Mouse (Mus musculus) myocyte (in vitro differentiated cells): Measurements from ENCODE around the gene Polr3f. TPM values are rescaled to one million over a fixed set of nuclear protein-coding genes. Genes with fewer than 3 reads are reported as not detected.

ENCODE experiments used
- H3K27me3 ChIP-seq: one replicate; pipeline ENCODE4 v1.6.1; 2011; ENCODE audit not compliant: control insufficient read depth, insufficient read depth, insufficient read length
- H3K36me3 ChIP-seq: one replicate; pipeline ENCODE4 v1.6.1; 2011; ENCODE audit not compliant: control insufficient read depth, insufficient read depth
- H3K4me2 ChIP-seq: one replicate; pipeline ENCODE4 v1.6.1; 2011; ENCODE audit warnings: low read depth, control low read depth
- H3K4me3 ChIP-seq: one replicate; pipeline ENCODE4 v1.5.1; 2011; ENCODE audit warnings: mild to moderate bottlenecking, control low read depth, moderate library complexity
- H3K79me2 ChIP-seq: one replicate; pipeline ENCODE4 v1.6.1; 2011; ENCODE audit not compliant: control insufficient read depth, insufficient read depth
- H3ac ChIP-seq: one replicate; pipeline ENCODE4 v1.6.1; 2011; ENCODE audit not compliant: control insufficient read depth, insufficient read length
- CEBPB ChIP-seq: IDR thresholded peaks from 2 replicates; pipeline ENCODE4 v1.6.1; 2011; ENCODE audit warnings: mild to moderate bottlenecking, moderate library complexity; ENCODE audit not compliant: poor library complexity, insufficient read depth, severe bottlenecking
- E2F4 ChIP-seq: IDR thresholded peaks from one replicate; pipeline ENCODE4 v1.6.1; 2011; ENCODE audit warnings: mild to moderate bottlenecking, control low read depth, moderate library complexity; ENCODE audit not compliant: insufficient read depth
- MAX ChIP-seq: IDR thresholded peaks from one replicate; pipeline ENCODE4 v1.6.1; 2011; ENCODE audit warnings: low read depth, mild to moderate bottlenecking, control low read depth
- MYOD1 ChIP-seq, 3 experiments: IDR thresholded peaks; one replicate each; pipeline ENCODE4 v1.6.1; 2011; ENCODE audit warnings: control low read depth in 2 of 3, low read depth in 2 of 3, mild to moderate bottlenecking in 2 of 3, moderate library complexity in 1 of 3; ENCODE audit not compliant: insufficient read length in 2 of 3, control insufficient read depth in 1 of 3
- MYOG ChIP-seq, 3 experiments: IDR thresholded peaks; one replicate each; pipeline ENCODE4 v1.6.1; 2011; ENCODE audit warnings: control low read depth in 2 of 3, low read depth in 2 of 3, mild to moderate bottlenecking in 2 of 3; ENCODE audit not compliant: insufficient read length in 2 of 3, control insufficient read depth in 1 of 3, insufficient read depth in 1 of 3
- POLR2A ChIP-seq: IDR thresholded peaks from one replicate; pipeline ENCODE4 v1.6.1; 2011; ENCODE audit warnings: low read depth, mild to moderate bottlenecking, control low read depth, moderate library complexity; ENCODE audit not compliant: insufficient read length
- POLR2AphosphoS2 ChIP-seq: IDR thresholded peaks from one replicate; pipeline ENCODE4 v1.6.1; 2011; ENCODE audit warnings: low read depth, control low read depth; ENCODE audit not compliant: insufficient read length
- REST ChIP-seq: IDR thresholded peaks from one replicate; pipeline ENCODE4 v1.6.1; 2011; ENCODE audit warnings: mild to moderate bottlenecking, control low read depth, moderate library complexity; ENCODE audit not compliant: insufficient read depth, insufficient read length
- SRF ChIP-seq: IDR thresholded peaks from one replicate; pipeline ENCODE4 v1.6.1; 2011; ENCODE audit warnings: low read depth; ENCODE audit not compliant: control insufficient read depth, insufficient read length
- TCF12 ChIP-seq: IDR thresholded peaks from one replicate; pipeline ENCODE4 v1.6.1; 2011; ENCODE audit warnings: mild to moderate bottlenecking, control low read depth; ENCODE audit not compliant: poor library complexity, insufficient read depth, severe bottlenecking
- TCF3 ChIP-seq: IDR thresholded peaks from one replicate; pipeline ENCODE4 v1.6.1; 2011; ENCODE audit warnings: low read depth, control low read depth; ENCODE audit not compliant: insufficient read length
- USF1 ChIP-seq: IDR thresholded peaks from one replicate; pipeline ENCODE4 v1.6.1; 2011; ENCODE audit warnings: low read depth, mild to moderate bottlenecking, control low read depth, moderate library complexity
- polyA plus RNA-seq: library from polyadenylated mRNA; unstranded; fragments of >200 nt; fragmentation: generic; extraction: Trizol; gene quantifications from one replicate; pipeline ENCODE4 v1.2.1, GENCODE M21; 2012; ENCODE audit warnings: missing spikeins

Polr3f gene
- 5.5 TPM for polyA plus RNA-seq

DNA sequence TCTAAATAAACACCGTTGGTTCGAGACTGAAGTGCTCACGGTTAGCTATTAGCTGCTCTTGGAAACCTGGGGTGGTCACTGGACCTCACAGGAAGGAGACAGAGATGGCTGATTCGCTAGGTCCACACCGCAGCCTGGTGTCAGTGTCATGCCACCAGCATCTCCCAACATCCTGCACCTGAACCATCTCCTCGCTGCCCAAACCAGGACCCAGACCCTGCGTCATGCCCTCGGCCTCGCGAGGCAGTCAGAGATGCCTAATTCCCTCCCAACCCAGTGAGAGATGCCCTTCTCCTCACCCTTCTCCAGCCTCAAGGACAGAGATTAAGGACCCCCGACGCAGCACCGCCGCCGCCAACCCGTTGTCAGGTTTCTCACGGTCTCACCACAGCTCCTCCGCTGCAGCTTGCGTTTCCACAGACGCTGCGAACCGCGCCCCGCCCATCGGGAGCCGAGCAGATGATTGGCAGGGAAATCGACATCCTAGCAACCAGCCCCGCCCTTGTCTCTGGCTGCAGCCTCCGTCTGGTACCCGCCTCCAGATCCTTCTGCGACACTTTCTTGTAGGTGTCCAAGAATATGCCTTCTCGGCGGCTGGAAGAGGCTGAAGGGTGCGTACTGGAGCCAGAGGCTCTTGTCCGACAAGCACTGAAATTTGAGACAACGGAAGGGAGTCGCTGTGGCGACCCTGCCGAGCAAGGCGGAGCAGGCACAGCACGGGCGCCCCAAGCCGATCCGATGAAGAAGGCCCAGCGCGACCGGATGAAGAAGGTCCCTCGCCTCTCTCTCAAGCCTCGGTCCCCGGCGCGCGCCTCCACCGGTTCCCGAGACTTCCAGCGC, at the start of gene Polr3f, which contains the start of gene Dzank1:
Gene Polr3f (plus strand): TSS at position 738 of the 840 bp plus-strand sequence.
Gene Dzank1 (minus strand): TSS at position 434 of the 840 bp plus-strand sequence.
- peak within 1 kb of the TSS; percentile 97 for H3K4me2 ChIP-seq
- no peak for TF ChIP-seq REST
- TF ChIP-seq E2F4: no peak
- no peak for TF ChIP-seq USF1
- TF ChIP-seq CEBPB: no peak
- TF ChIP-seq MAX: peak; percentile 97
- TF ChIP-seq TCF12: no peak
- TF ChIP-seq MYOD1 (IDR thresholded peaks at IDR 0.05; ENCODE audit: control insufficient read depth in 1 of 3, insufficient read length in 2 of 3, low read depth in 2 of 3): no peak
- TF ChIP-seq TCF3: no peak
- TF ChIP-seq SRF: peak; percentile 84
- peak; percentile 55 for TF ChIP-seq POLR2AphosphoS2
- TF ChIP-seq MYOG (IDR thresholded peaks at IDR 0.05; ENCODE audit: control insufficient read depth in 1 of 3, insufficient read depth in 1 of 3, insufficient read length in 2 of 3, low read depth in 2 of 3): no peak
- TF ChIP-seq POLR2A: peak; percentile 65
- peaks cover 10% of the 10 kb centered on the region for H3K36me3 ChIP-seq
- H3ac ChIP-seq: peak within 1 kb of the TSS; percentile 6
- no peaks in the 10 kb centered on the region for H3K27me3 ChIP-seq
- H3K4me3 ChIP-seq: peak within 1 kb of the TSS; percentile 92
- H3K79me2 ChIP-seq: peaks cover 28% of the 10 kb centered on the region

DNA sequence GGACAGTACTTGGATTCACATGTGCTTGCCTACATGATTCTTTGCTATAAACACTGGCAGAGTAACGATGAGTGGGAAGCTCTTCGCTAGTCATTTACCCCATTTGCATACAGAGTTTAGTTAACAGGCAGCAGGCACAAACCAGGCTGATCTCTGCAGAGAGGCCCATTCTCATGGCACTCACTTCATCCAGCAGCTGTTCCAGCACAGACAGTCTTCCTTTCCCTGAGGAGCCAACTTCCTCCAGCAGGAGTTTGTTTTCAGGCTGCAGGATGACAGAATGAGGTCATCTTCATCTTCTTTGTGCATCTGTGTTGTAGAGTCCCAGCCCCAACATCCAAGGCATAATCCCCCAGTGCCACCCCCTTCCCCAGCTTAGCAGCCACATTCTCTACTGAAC, 48.1 kb upstream of the Polr3f start:
- no peak overlapping the region for H3K4me3 ChIP-seq
- H3ac ChIP-seq: no peak overlapping the region
- H3K79me2 ChIP-seq: no peaks in the 10 kb centered on the region
- no peak for TF ChIP-seq MYOG (IDR thresholded peaks at IDR 0.05; ENCODE audit: control insufficient read depth in 1 of 3, insufficient read depth in 1 of 3, insufficient read length in 2 of 3, low read depth in 2 of 3)
- TF ChIP-seq TCF3: no peak
- TF ChIP-seq SRF: no peak
- no peak for TF ChIP-seq CEBPB
- no peak for TF ChIP-seq POLR2A
- no peak for TF ChIP-seq TCF12
- TF ChIP-seq MYOD1 (IDR thresholded peaks at IDR 0.05; ENCODE audit: control insufficient read depth in 1 of 3, insufficient read length in 2 of 3, low read depth in 2 of 3): no peak
- peaks cover 10% of the 10 kb centered on the region for H3K27me3 ChIP-seq
- H3K36me3 ChIP-seq: no peaks in the 10 kb centered on the region
- H3K4me2 ChIP-seq: no peak overlapping the region

DNA sequence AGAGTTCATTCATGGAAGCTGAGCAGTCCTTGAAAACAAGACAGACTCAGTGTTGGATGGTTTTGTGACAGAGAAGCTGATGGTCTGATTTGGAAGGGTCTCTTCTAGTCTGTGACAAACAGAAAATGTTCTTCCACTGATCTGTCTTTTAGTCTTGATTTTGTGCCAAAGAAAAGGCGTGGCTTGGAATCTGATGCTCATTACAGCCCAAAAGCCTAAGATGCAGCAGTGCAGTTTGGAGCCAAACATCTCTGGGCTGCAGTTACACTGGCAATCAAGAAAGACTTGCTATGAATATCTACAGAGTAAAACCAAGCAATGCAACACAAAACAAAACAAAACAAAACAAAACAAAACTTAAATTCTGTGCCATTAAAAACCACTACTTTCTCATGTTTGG, 43.4 kb upstream of the Polr3f start:
- Histone ChIP-seq H3K36me3 (no peaks in the 10 kb centered on the region), H3K79me2 (no peaks in the 10 kb centered on the region), H3ac (no peak overlapping the region), H3K4me2 (no peak overlapping the region), H3K27me3 (no peaks in the 10 kb centered on the region), H3K4me3 (no peak overlapping the region)
- TF ChIP-seq MYOD1 (IDR thresholded peaks at IDR 0.05; ENCODE audit: control insufficient read depth in 1 of 3, insufficient read length in 2 of 3, low read depth in 2 of 3) (no peak), REST (no peak), TCF3 (no peak), TCF12 (no peak), MAX (no peak), SRF (no peak), POLR2AphosphoS2 (no peak)

DNA sequence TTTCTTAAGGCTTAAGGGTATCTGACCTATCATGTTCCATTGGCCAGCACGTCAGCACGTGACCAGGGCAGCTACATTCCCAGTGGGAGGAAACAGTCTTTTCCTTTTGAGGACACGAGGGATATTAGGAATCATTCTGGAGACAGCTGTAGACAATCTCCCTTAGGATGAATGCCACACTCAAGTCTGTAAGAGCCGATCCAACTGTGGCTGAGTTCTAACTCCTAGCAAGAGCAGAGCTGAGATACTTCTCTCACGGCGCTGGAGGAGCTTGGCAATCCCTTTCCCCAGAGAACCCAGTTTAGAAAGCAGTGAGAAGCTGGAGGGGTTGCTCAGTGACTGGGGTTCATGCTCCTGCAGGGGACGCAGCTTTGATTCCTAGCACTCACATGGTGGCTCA, 42.1 kb upstream of the Polr3f start:
- TF ChIP-seq CEBPB (no peak), MYOG (IDR thresholded peaks at IDR 0.05; ENCODE audit: control insufficient read depth in 1 of 3, insufficient read depth in 1 of 3, insufficient read length in 2 of 3, low read depth in 2 of 3) (no peak), USF1 (no peak), E2F4 (no peak), MAX (no peak), TCF3 (no peak), TCF12 (no peak), SRF (no peak), POLR2A (no peak)
- H3K4me2 ChIP-seq: no peak overlapping the region
- H3K79me2 ChIP-seq: no peaks in the 10 kb centered on the region
- H3K36me3 ChIP-seq: no peaks in the 10 kb centered on the region
- no peak overlapping the region for H3K4me3 ChIP-seq
- H3K27me3 ChIP-seq: no peaks in the 10 kb centered on the region
- no peak overlapping the region for H3ac ChIP-seq

DNA sequence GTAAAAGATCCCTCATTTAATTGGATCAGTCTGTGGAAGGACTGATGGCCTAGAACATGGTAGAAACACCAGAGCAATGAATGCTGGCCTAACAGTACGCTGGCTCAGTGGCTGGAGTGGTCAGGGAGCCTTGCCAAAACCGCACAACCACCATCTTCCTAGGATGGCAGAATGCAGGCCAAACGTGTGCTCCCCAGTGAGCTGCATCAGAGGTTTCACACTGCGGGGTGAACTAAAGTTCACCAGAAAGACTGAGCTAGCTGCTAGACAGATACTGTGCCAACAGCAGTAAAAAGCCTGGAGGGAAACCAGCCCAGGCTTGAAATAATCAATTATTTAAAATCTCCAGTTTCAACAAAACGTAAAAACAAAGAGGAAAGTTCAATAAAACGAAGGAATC, 40.0 kb upstream of the Polr3f start:
- H3K27me3 ChIP-seq: no peaks in the 10 kb centered on the region
- no peaks in the 10 kb centered on the region for H3K79me2 ChIP-seq
- no peak overlapping the region for H3ac ChIP-seq
- H3K4me3 ChIP-seq: no peak overlapping the region
- no peak for TF ChIP-seq POLR2AphosphoS2
- no peak for TF ChIP-seq TCF12
- TF ChIP-seq MYOD1 (IDR thresholded peaks at IDR 0.05; ENCODE audit: control insufficient read depth in 1 of 3, insufficient read length in 2 of 3, low read depth in 2 of 3): no peak
- no peak for TF ChIP-seq MAX
- TF ChIP-seq E2F4: no peak
- no peak for TF ChIP-seq SRF
- no peak for TF ChIP-seq POLR2A
- no peak for TF ChIP-seq CEBPB
- no peak for TF ChIP-seq MYOG (IDR thresholded peaks at IDR 0.05; ENCODE audit: control insufficient read depth in 1 of 3, insufficient read depth in 1 of 3, insufficient read length in 2 of 3, low read depth in 2 of 3)
- no peak for TF ChIP-seq USF1
- TF ChIP-seq TCF3: no peak
- TF ChIP-seq REST: no peak
- no peak overlapping the region for H3K4me2 ChIP-seq
- H3K36me3 ChIP-seq: no peaks in the 10 kb centered on the region
